Mouse (Mus musculus) midbrain, postnatal 0 days (tissue): ENCODE results near the gene Wwc2. TPM values are rescaled to one million over a fixed set of nuclear protein-coding genes. Genes with fewer than 3 reads are reported as not detected.

ENCODE experiments used
- ATAC-seq: fragments of 200-750 bp; cut with Nextera tagmentation; 2 replicates; pipeline ENCODE4 v1.8.0; 2017; ENCODE audit warnings: moderate number of reproducible peaks, mild to moderate bottlenecking, moderate TSS enrichment, moderate library complexity; ENCODE audit not compliant: low FRiP score
- DNase-seq: peaks from one replicate; pipeline ENCODE4 v3.0.0-alpha.2; 2015; ENCODE audit warnings: low spot score
- H3K27ac ChIP-seq: fragments of 300-500 bp; sonication (generic); 2 replicates; pipeline ENCODE4 v1.5.1; 2014; ENCODE audit warnings: low read depth, mild to moderate bottlenecking, low read length, mixed read lengths
- H3K27me3 ChIP-seq: fragments of 300-500 bp; sonication (generic); 2 replicates; pipeline ENCODE4 v1.6.1; 2014; ENCODE audit warnings: low read length, control low read depth, mixed read lengths; ENCODE audit not compliant: insufficient read depth
- H3K36me3 ChIP-seq: fragments of 300-500 bp; sonication (generic); 2 replicates; pipeline ENCODE4 v1.6.1; 2014; ENCODE audit warnings: low read length, control low read depth, mixed read lengths; ENCODE audit not compliant: insufficient read depth
- H3K4me1 ChIP-seq: fragments of 300-500 bp; sonication (generic); 2 replicates; pipeline ENCODE4 v1.6.1; 2014; ENCODE audit warnings: mild to moderate bottlenecking, control low read depth, antibody characterized with exemption, low read length, mixed read lengths; ENCODE audit not compliant: insufficient read depth
- H3K4me2 ChIP-seq: fragments of 300-500 bp; sonication (generic); 2 replicates; pipeline ENCODE4 v1.6.1; 2014; ENCODE audit warnings: low read depth, mild to moderate bottlenecking, low read length, mixed read lengths; ENCODE audit not compliant: poor library complexity, severe bottlenecking
- H3K4me3 ChIP-seq: fragments of 300-500 bp; sonication (generic); 2 replicates; pipeline ENCODE4 v1.5.1; 2014; ENCODE audit warnings: low read depth, mild to moderate bottlenecking, low read length, moderate library complexity
- H3K9ac ChIP-seq: fragments of 300-500 bp; sonication (generic); replicated peaks from 2 replicates; pipeline ENCODE4 v1.6.1; 2014; ENCODE audit warnings: mild to moderate bottlenecking, low read length, moderate library complexity, mixed read lengths; ENCODE audit not compliant: poor library complexity, severe bottlenecking
- H3K9me3 ChIP-seq: fragments of 300-500 bp; sonication (generic); 2 replicates; pipeline ENCODE4 v1.6.1; 2016; ENCODE audit warnings: low read length, control low read depth
- CTCF ChIP-seq: IDR thresholded peaks from 2 replicates; pipeline ENCODE4 v1.5.1; 2016; ENCODE audit warnings: antibody characterized with exemption, mild to moderate bottlenecking
- WGBS: fragments of 180-500 bp; shearing (Covaris S2); extraction: QIAGEN DNeasy Blood & Tissue Kit; methylation state at CpG from one replicate; pipeline ENCODE4 v1.1.7; 2014; 5-methylcytosine and 5-hydroxymethylcytosine counted together
- polyA plus RNA-seq: library from polyadenylated mRNA; unstranded; fragments of >200 nt; fragmentation: Nextera tagmentation; extraction: Ambion mirVana; gene quantifications from 2 replicates; pipeline ENCODE4 v1.2.1, GENCODE M21; 2015
- total RNA-seq: library from RNA; depleted of rRNA; stranded (reverse); fragments of >200 nt; gene quantifications from 2 replicates; pipeline ENCODE4 v1.2.3, GENCODE M21; 2014

The Wwc2 gene
- total and polyA plus RNA-seq, 2 experiments from 2014 or later: 4.5 to 9.6 TPM

DNA sequence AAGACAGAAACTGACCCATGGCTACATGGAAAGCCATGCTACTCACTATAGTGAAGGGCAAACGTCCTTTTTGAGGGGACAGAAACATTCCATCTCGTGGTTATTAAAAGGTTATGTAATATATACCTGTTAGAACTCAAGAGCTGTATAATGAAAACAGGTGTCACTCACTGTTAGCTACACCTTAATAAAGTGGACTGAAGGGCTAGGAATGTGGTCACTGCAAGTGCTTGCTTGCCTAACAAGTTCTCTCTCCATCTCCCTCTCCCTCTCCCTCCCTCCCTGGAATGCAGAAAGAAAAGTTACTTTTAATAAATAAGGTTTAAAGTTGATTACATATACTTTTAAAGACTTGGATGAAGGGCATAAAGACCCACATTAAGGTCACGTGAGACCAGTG lies 88.0 kb downstream of the Wwc2 start:
- Histone ChIP-seq H3K36me3 (no peaks in the 10 kb centered on the region), H3K4me2 (no peak overlapping the region), H3K4me1 (no peaks in the 10 kb centered on the region), H3K4me3 (no peak overlapping the region), H3K9me3 (no peaks in the 10 kb centered on the region), H3K27me3 (no peaks in the 10 kb centered on the region), H3K27ac (no peak overlapping the region), H3K9ac (no peak overlapping the region)
- no peak for DNase-seq
- TF ChIP-seq CTCF: no peak
- 94% methylated on average over 3 of the region's 3 CpGs for WGBS
- no peak for ATAC-seq

DNA sequence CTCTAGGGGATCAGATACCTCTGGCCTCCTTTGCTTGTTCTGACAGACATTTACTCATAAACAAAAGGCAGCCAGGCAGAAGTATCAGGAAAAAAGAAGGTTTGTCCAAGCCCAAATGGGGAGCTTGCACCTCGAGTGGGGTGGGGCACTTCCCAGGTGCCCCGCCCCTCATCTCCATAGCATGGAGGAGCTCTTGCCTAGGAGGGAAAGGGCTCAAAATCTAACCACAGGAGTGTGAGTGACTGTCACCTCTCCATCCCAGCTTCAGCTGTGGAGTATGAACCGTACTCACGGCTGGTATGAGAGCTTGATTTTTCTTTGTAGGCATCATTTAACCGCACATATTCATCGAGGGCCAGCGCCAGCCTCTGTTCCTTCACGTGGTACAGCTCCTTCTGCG lies 90.4 kb downstream of the Wwc2 start:
- Histone ChIP-seq H3K27ac (no peak overlapping the region), H3K4me1 (no peaks in the 10 kb centered on the region), H3K9ac (no peak overlapping the region), H3K4me3 (no peak overlapping the region), H3K9me3 (no peaks in the 10 kb centered on the region), H3K36me3 (no peaks in the 10 kb centered on the region), H3K4me2 (no peak overlapping the region), H3K27me3 (no peaks in the 10 kb centered on the region)
- ATAC-seq (no peak), DNase-seq (no peak)
- no peak for TF ChIP-seq CTCF
- WGBS: 95% methylated on average over 9 of the region's 9 CpGs

DNA sequence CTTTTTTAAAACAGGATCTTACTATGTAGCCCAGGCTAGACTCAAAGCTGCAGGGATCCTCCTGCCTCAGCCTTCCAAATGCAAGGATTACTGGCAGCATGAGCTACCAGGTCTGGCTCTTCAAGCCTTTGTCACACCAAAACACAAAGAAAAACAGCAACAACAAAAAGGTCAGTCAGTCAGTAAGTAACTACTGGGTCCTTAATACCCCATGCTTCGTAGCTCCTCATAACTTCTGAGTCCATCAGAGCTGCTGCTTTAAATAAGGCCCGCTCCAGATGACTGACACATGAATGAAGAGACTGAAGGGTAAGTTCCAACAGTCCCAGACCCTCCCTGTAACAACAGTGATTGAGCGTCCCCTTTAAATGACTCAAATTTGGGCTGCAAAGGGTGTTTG lies 90.8 kb downstream of the Wwc2 start:
- H3K9me3 ChIP-seq: no peaks in the 10 kb centered on the region
- WGBS: 96% methylated on average over 3 of the region's 3 CpGs
- no peak for ATAC-seq

DNA sequence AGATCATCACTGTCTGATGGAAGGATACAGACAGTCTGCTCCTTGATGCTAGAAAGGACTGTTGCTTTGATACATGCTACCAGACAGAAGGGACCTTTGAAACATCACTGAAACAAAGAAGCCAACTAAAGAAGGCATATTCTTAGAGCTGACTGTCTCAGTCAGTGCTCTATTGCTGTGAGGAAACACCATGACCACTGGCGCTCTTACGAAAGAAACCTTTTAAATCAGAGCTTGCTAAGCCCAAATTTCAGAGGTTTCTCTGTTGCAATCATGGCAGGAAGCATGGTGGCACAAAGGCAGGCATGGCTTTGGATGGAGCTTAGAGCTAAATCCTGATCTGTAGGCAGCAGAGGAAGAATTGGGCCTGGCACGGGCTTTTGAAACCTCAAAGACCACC lies 98.3 kb downstream of the Wwc2 start:
- Histone ChIP-seq H3K9me3 (no peaks in the 10 kb centered on the region), H3K4me2 (no peak overlapping the region), H3K4me3 (no peak overlapping the region), H3K9ac (no peak overlapping the region), H3K4me1 (no peaks in the 10 kb centered on the region), H3K36me3 (peaks cover 2% of the 10 kb centered on the region; the same call in 1 of the 2 replicates), H3K27me3 (no peaks in the 10 kb centered on the region), H3K27ac (no peak overlapping the region)
- DNase-seq: no peak
- ATAC-seq: no peak
- TF ChIP-seq CTCF: no peak
- WGBS: 88% methylated on average over 3 of the region's 3 CpGs

More for the DNA sequence above, 90.8 kb downstream of the Wwc2 start:
- Histone ChIP-seq H3K4me1 (no peaks in the 10 kb centered on the region), H3K36me3 (peaks cover 2% of the 10 kb centered on the region; the same call in 1 of the 2 replicates), H3K4me3 (no peak overlapping the region), H3K27me3 (no peaks in the 10 kb centered on the region), H3K27ac (no peak overlapping the region), H3K4me2 (no peak overlapping the region), H3K9ac (no peak overlapping the region)
- no peak for DNase-seq
- TF ChIP-seq CTCF: no peak

DNA sequence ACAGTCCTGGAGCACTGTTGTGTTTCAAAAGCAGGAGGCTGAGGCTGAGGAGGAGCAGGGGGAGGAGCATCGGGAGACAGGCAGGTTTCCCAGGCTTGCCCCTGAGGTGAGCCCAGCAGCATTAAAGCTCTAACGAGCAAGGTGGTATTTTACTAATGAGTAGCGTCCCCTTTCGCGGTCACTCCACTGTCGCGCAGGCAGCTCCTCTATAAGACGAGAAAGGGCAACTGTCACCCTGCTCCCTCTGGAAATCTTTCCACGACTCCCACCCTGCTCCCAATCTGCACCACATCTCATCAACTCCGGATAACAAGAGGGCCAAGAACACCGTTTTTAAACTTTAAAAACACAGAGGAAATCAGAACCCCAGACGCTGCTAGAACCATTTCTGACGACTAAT lies 99.1 kb downstream of the Wwc2 start:
- ATAC-seq (no peak), DNase-seq (no peak)
- no peak for TF ChIP-seq CTCF
- 63% methylated on average over 13 of the region's 13 CpGs for WGBS
- Histone ChIP-seq H3K9ac (no peak overlapping the region), H3K4me1 (no peaks in the 10 kb centered on the region), H3K4me2 (no peak overlapping the region), H3K4me3 (no peak overlapping the region), H3K27me3 (no peaks in the 10 kb centered on the region), H3K36me3 (peaks cover 2% of the 10 kb centered on the region; the same call in 1 of the 2 replicates), H3K9me3 (no peaks in the 10 kb centered on the region), H3K27ac (no peak overlapping the region)

DNA sequence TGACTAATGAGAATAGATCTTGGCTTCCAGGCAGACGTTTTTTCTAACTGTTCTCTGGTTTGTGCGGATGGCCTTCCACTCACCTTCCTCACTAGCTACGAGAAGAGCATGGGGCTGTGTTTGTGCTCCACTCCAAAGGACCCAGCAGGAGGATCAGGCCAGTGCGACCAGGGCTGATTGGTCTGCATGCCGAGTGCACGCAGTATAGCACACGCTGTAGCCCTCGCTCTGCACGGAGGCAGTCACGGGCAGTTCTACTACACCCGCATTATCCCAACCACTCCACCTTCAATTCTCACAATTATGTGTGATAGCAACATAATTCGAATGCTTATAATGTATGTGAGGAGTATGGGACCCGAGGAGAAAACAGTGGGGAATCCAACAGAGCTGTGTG lies 99.9 kb downstream of the Wwc2 start:
- H3K4me2 ChIP-seq: no peak overlapping the region
- no peak overlapping the region for H3K9ac ChIP-seq
- peaks cover 2% of the 10 kb centered on the region; the same call in 1 of the 2 replicates for H3K36me3 ChIP-seq
- no peak overlapping the region for H3K27ac ChIP-seq
- WGBS: 88% methylated on average over 13 of the region's 13 CpGs
- H3K9me3 ChIP-seq: no peaks in the 10 kb centered on the region
- no peaks in the 10 kb centered on the region for H3K27me3 ChIP-seq
- no peak overlapping the region for H3K4me3 ChIP-seq
- no peak for ATAC-seq
- DNase-seq: no peak
- TF ChIP-seq CTCF: no peak
- no peaks in the 10 kb centered on the region for H3K4me1 ChIP-seq
